Mouse (Mus musculus) liver, embryonic 14.5 days (tissue): ENCODE data around the gene Slc5a10.

Experiments used
- CTCF ChIP-seq: IDR thresholded peaks from 2 replicates; pipeline ENCODE4 v1.5.1; 2016; ENCODE audit warnings: antibody characterized with exemption, low read depth, control low read depth
- EP300 ChIP-seq: IDR thresholded peaks from 2 replicates; pipeline ENCODE4 v1.6.1; 2016; ENCODE audit warnings: antibody characterized with exemption, low read depth

- TF ChIP-seq CTCF (peak; percentile 37), EP300 (no peak)
Observed at GRCm38 (mm10) chr11:61760518-61760917, 39.9 kb upstream of the Slc5a10 start.
